Mouse (Mus musculus): ENCODE results near the gene Tldc1.

The Tldc1 gene

GRCm38 (mm10) chr8:119776668-119777245, 1.5 kb downstream of the Tldc1 start:
- DNase-seq (ENCODE audit: low read depth, low spot score): no peak

- no peak for DNase-seq (ENCODE audit: low read depth, low spot score)
Observed at GRCm38 (mm10) chr8:119765761-119766444, 12.3 kb downstream of the Tldc1 start.

GRCm38 (mm10) chr8:119765311-119765710, 12.9 kb downstream of the Tldc1 start:
- DNase-seq (ENCODE audit: low read depth, low spot score): no peak

GRCm38 (mm10) chr8:119762226-119763220, 15.7 kb downstream of the Tldc1 start:
- no peak for DNase-seq (ENCODE audit: low read depth, low spot score)

GRCm38 (mm10) chr8:119761692-119762091, 16.5 kb downstream of the Tldc1 start:
- no peak for DNase-seq (ENCODE audit: low read depth, low spot score)

GRCm38 (mm10) chr8:119756538-119756937, 21.7 kb downstream of the Tldc1 start:
- no peak for DNase-seq (ENCODE audit: low read depth, low spot score)

GRCm38 (mm10) chr8:119756147-119756461, 22.1 kb downstream of the Tldc1 start:
- DNase-seq (ENCODE audit: low read depth, low spot score): no peak

- no peak for DNase-seq (ENCODE audit: low read depth, low spot score)
Observed at GRCm38 (mm10) chr8:119755238-119756146, 22.7 kb downstream of the Tldc1 start.

- no peak for DNase-seq (ENCODE audit: low read depth, low spot score)
Observed at GRCm38 (mm10) chr8:119744604-119745003, 33.6 kb downstream of the Tldc1 start.

- DNase-seq (ENCODE audit: low read depth, low spot score): peak; percentile 49
Observed at GRCm38 (mm10) chr8:119743291-119744026, 34.8 kb downstream of the Tldc1 start.

GRCm38 (mm10) chr8:119742409-119742808, 35.8 kb downstream of the Tldc1 start:
- no peak for DNase-seq (ENCODE audit: low read depth, low spot score)

- no peak for DNase-seq (ENCODE audit: low read depth, low spot score)
Observed at GRCm38 (mm10) chr8:119740634-119741033, 37.6 kb downstream of the Tldc1 start.

GRCm38 (mm10) chr8:119738129-119738907, 39.9 kb downstream of the Tldc1 start:
- DNase-seq (ENCODE audit: low read depth, low spot score): no peak

- no peak for DNase-seq (ENCODE audit: low read depth, low spot score)
Observed at GRCm38 (mm10) chr8:119737093-119737900, 40.9 kb downstream of the Tldc1 start.

GRCm38 (mm10) chr8:119736348-119736917, 41.8 kb downstream of the Tldc1 start:
- no peak for DNase-seq (ENCODE audit: low read depth, low spot score)

- DNase-seq (ENCODE audit: low read depth, low spot score): no peak
Observed at GRCm38 (mm10) chr8:119732072-119732471, 46.1 kb downstream of the Tldc1 start.

GRCm38 (mm10) chr8:119728351-119728895, 49.8 kb downstream of the Tldc1 start:
- DNase-seq (ENCODE audit: low read depth, low spot score): no peak

- DNase-seq (ENCODE audit: low read depth, low spot score): no peak
Observed at GRCm38 (mm10) chr8:119727093-119727492, 51.1 kb downstream of the Tldc1 start.

All from brain, adult 2 months (tissue).